Mouse (Mus musculus) liver, adult 2 months (tissue): ENCODE results near the gene Stip1. TPM values are rescaled to one million over a fixed set of nuclear protein-coding genes. Genes with fewer than 3 reads are reported as not detected.

Experiments used
- DNase-seq: peaks from one replicate; pipeline ENCODE4 v3.0.0-alpha.2; 2011; ENCODE audit warnings: low read depth, low spot score; ENCODE audit errors: extremely low read depth
- H3K27ac ChIP-seq: fragments of 200-500 bp; replicated peaks from 2 replicates; pipeline ENCODE4 v1.5.1; 2012; ENCODE audit warnings: low read depth, mild to moderate bottlenecking, control low read depth, inconsistent platforms, low read length; ENCODE audit not compliant: insufficient read depth
- H3K27me3 ChIP-seq: fragments of 200-500 bp; 2 replicates; pipeline ENCODE4 v1.6.1; 2012; ENCODE audit warnings: mild to moderate bottlenecking, moderate library complexity, low read length, inconsistent platforms; ENCODE audit not compliant: control insufficient read depth, insufficient read depth
- H3K36me3 ChIP-seq: fragments of 200-500 bp; 2 replicates; pipeline ENCODE4 v1.6.1; 2012; ENCODE audit warnings: low read length, inconsistent platforms; ENCODE audit not compliant: control insufficient read depth, insufficient read depth
- H3K4me1 ChIP-seq: fragments of 200-500 bp; 2 replicates; pipeline ENCODE4 v1.6.1; 2011; ENCODE audit warnings: low read length; ENCODE audit not compliant: control insufficient read depth, insufficient read depth
- H3K4me3 ChIP-seq: fragments of 200-500 bp; 2 replicates; pipeline ENCODE4 v1.5.1; 2011; ENCODE audit warnings: low read depth, mild to moderate bottlenecking, control low read depth, low read length, moderate library complexity; ENCODE audit not compliant: insufficient read depth
- H3K79me2 ChIP-seq: fragments of 200-500 bp; 2 replicates; pipeline ENCODE4 v1.6.1; 2012; ENCODE audit warnings: inconsistent platforms, mild to moderate bottlenecking, low read length, moderate library complexity; ENCODE audit not compliant: control insufficient read depth, insufficient read depth
- H3K9ac ChIP-seq: fragments of 200-500 bp; 2 replicates; pipeline ENCODE4 v1.6.1; 2012; ENCODE audit warnings: low read depth, mild to moderate bottlenecking, control low read depth, inconsistent platforms, low read length
- CTCF ChIP-seq: fragments of 200-500 bp; IDR thresholded peaks from 2 replicates; pipeline ENCODE4 v1.5.1; 2011; ENCODE audit warnings: low read depth, low read length, control low read depth
- POLR2A ChIP-seq: fragments of 200-500 bp; IDR thresholded peaks from 2 replicates; pipeline ENCODE4 v1.6.1; 2011; ENCODE audit warnings: low read length, control low read depth; ENCODE audit not compliant: insufficient read depth; ENCODE audit errors: extremely low read depth
- WGBS: fragments of 180-500 bp; shearing (Covaris S2); methylation state at CpG from one replicate; pipeline ENCODE4 v1.1.7; 2018; 5-methylcytosine and 5-hydroxymethylcytosine counted together
- polyA plus RNA-seq: library from polyadenylated mRNA; depleted of rRNA; stranded (reverse); fragments of >200 nt; gene quantifications from 2 replicates; pipeline ENCODE4 v1.2.3, GENCODE M21; 2012; rRNA removed
- total RNA-seq: library from RNA; depleted of rRNA; stranded (reverse); fragments of >200 nt; gene quantifications from 2 replicates; pipeline ENCODE4 v1.2.3, GENCODE M21; 2014; rRNA removed

Stip1 gene
- total RNA-seq = 44.9 and 49.4 TPM in 2 replicates
- polyA plus RNA-seq = 32.3 and 37.2 TPM in 2 replicates

GRCm38 (mm10) chr19:7039841-7040636, at the start of gene Stip1:
Gene Stip1 (minus strand): TSS chr19:7039967.
- Histone ChIP-seq H3K4me1 (peaks cover 13% of the 10 kb centered on the region), H3K9ac (peak within 1 kb of the TSS; percentile 88), H3K27me3 (no peaks in the 10 kb centered on the region), H3K36me3 (no peaks in the 10 kb centered on the region; the same call in 1 of the 2 replicates), H3K4me3 (peak within 1 kb of the TSS; percentile 84), H3K27ac (peak within 1 kb of the TSS; percentile 81), H3K79me2 (peaks cover 11% of the 10 kb centered on the region; the same call in 1 of the 2 replicates)
- TF ChIP-seq POLR2A = peak; percentile 91
- peak; percentile 20; the same call in 1 of the 2 replicates for TF ChIP-seq CTCF
- WGBS = under 1% methylated on average over 49 of the region's 49 CpGs
- peak; percentile 100 for DNase-seq

GRCm38 (mm10) chr19:7089050-7089449, 49.3 kb upstream of the Stip1 start:
- Histone ChIP-seq H3K9ac (no peak overlapping the region), H3K4me3 (no peak overlapping the region), H3K27me3 (no peaks in the 10 kb centered on the region), H3K4me1 (no peaks in the 10 kb centered on the region), H3K27ac (no peak overlapping the region), H3K79me2 (no peaks in the 10 kb centered on the region), H3K36me3 (no peaks in the 10 kb centered on the region)
- TF ChIP-seq CTCF (no peak), POLR2A (no peak)
- 87% methylated on average over 5 of the region's 5 CpGs for WGBS
- DNase-seq = no peak

GRCm38 (mm10) chr19:7088558-7088957, 48.8 kb upstream of the Stip1 start:
- Histone ChIP-seq H3K27ac (no peak overlapping the region), H3K36me3 (no peaks in the 10 kb centered on the region), H3K9ac (no peak overlapping the region), H3K27me3 (no peaks in the 10 kb centered on the region), H3K79me2 (no peaks in the 10 kb centered on the region), H3K4me1 (no peaks in the 10 kb centered on the region), H3K4me3 (no peak overlapping the region)
- no peak for DNase-seq
- WGBS = 77% methylated on average over 9 of the region's 9 CpGs
- TF ChIP-seq POLR2A (no peak), CTCF (no peak)

- H3K27ac ChIP-seq = no peak overlapping the region
- TF ChIP-seq CTCF (no peak), POLR2A (no peak)
- no peak overlapping the region for H3K4me3 ChIP-seq
- H3K79me2 ChIP-seq = no peaks in the 10 kb centered on the region
- no peaks in the 10 kb centered on the region for H3K36me3 ChIP-seq
- WGBS = 74% methylated on average over 15 of the region's 15 CpGs
- no peak for DNase-seq
- no peak overlapping the region for H3K9ac ChIP-seq
- H3K4me1 ChIP-seq = no peaks in the 10 kb centered on the region
- no peaks in the 10 kb centered on the region for H3K27me3 ChIP-seq
Observed at GRCm38 (mm10) chr19:7084734-7085133, 45.0 kb upstream of the Stip1 start.

- H3K79me2 ChIP-seq = no peaks in the 10 kb centered on the region
- H3K27me3 ChIP-seq = no peaks in the 10 kb centered on the region
- DNase-seq = no peak
- no peaks in the 10 kb centered on the region for H3K36me3 ChIP-seq
- TF ChIP-seq POLR2A (no peak), CTCF (no peak)
- H3K4me1 ChIP-seq = no peaks in the 10 kb centered on the region
- H3K27ac ChIP-seq = no peak overlapping the region
- no peak overlapping the region for H3K4me3 ChIP-seq
- H3K9ac ChIP-seq = no peak overlapping the region
- WGBS = 77% methylated on average over 14 of the region's 14 CpGs
Observed at GRCm38 (mm10) chr19:7083035-7083794, 43.4 kb upstream of the Stip1 start.
